Mouse (Mus musculus) small intestine, adult 2 months (tissue): Measurements from ENCODE around the gene Cenpi. TPM values are rescaled to one million over a fixed set of nuclear protein-coding genes. Genes with fewer than 3 reads are reported as not detected.

Source experiments
- H3K27ac ChIP-seq: fragments of 200-500 bp; 2 replicates; pipeline ENCODE4 v1.5.1; 2012; ENCODE audit warnings: low read depth, low read length, control low read depth, inconsistent platforms; ENCODE audit not compliant: insufficient read depth
- H3K27me3 ChIP-seq: fragments of 200-500 bp; 2 replicates; pipeline ENCODE4 v1.6.1; 2012; ENCODE audit warnings: mild to moderate bottlenecking, moderate library complexity, low read length, inconsistent platforms; ENCODE audit not compliant: control insufficient read depth, insufficient read depth
- H3K36me3 ChIP-seq: fragments of 200-500 bp; 2 replicates; pipeline ENCODE4 v1.6.1; 2012; ENCODE audit warnings: mild to moderate bottlenecking, low read length, control low read depth, inconsistent platforms; ENCODE audit not compliant: control insufficient read depth, insufficient read depth
- H3K4me1 ChIP-seq: fragments of 200-500 bp; 2 replicates; pipeline ENCODE4 v1.6.1; 2012; ENCODE audit warnings: low read length, inconsistent platforms, mixed read lengths; ENCODE audit not compliant: control insufficient read depth, insufficient read depth, insufficient read length
- H3K4me3 ChIP-seq: fragments of 200-500 bp; 2 replicates; pipeline ENCODE4 v1.5.1; 2012; ENCODE audit warnings: low read depth, mild to moderate bottlenecking, control low read depth, inconsistent platforms, low read length, moderate library complexity
- CTCF ChIP-seq: fragments of 200-500 bp; IDR thresholded peaks from 2 replicates; pipeline ENCODE4 v1.5.1; 2012; ENCODE audit warnings: low read depth, mild to moderate bottlenecking, control low read depth, inconsistent platforms, low read length, moderate library complexity, mixed read lengths; ENCODE audit not compliant: insufficient replicate concordance, insufficient read length; ENCODE audit errors: extremely low read depth
- POLR2A ChIP-seq: fragments of 200-500 bp; IDR thresholded peaks from 2 replicates; pipeline ENCODE4 v1.6.1; 2012; ENCODE audit warnings: low read depth, mild to moderate bottlenecking, control low read depth, inconsistent platforms, low read length, moderate library complexity
- WGBS: fragments of 180-500 bp; shearing (Covaris S2); methylation state at CpG from one replicate; pipeline ENCODE4 v1.1.7; 2018; 5-methylcytosine and 5-hydroxymethylcytosine counted together
- polyA plus RNA-seq: library from polyadenylated mRNA; depleted of rRNA; stranded (reverse); fragments of >200 nt; gene quantifications from 2 replicates; pipeline ENCODE4 v1.2.3, GENCODE M21; 2012; rRNA removed

Cenpi gene
- polyA plus RNA-seq, 1 experiment, result 0.29 TPM

DNA sequence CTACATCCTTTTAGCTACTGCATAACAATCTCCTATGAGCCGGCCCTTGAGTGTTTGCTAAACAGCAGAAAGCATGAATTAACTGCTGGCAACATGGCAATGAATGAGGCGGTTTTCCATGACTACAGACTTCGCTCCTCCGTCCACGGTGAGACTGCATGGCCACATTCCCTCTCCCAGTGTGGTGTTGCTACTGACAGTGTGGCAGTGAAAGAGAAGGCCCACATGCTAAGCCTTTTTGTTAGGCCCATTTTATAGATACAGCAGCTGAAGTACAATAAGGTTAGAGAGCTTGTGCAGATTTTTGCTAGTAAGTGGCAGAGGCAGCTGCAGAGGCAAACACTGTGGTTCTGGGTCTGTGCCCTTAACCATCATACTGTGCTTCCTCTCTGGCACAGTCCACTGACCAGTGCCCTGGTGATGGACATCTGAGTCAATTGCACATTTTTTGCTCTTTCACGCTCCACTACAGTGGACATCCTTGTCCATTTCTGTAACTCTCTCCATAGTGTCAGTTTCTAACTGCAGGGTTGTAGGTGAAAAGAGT, 101.5 kb downstream of the Cenpi start:
- H3K36me3 ChIP-seq, result no peaks in the 10 kb centered on the region
- H3K4me3 ChIP-seq, result no peak overlapping the region
- WGBS, result 89% methylated on average over 6 of the region's 6 CpGs
- H3K4me1 ChIP-seq, result no peaks in the 10 kb centered on the region
- TF ChIP-seq CTCF (no peak), POLR2A (no peak)
- no peak overlapping the region for H3K27ac ChIP-seq
- H3K27me3 ChIP-seq, result no peaks in the 10 kb centered on the region

DNA sequence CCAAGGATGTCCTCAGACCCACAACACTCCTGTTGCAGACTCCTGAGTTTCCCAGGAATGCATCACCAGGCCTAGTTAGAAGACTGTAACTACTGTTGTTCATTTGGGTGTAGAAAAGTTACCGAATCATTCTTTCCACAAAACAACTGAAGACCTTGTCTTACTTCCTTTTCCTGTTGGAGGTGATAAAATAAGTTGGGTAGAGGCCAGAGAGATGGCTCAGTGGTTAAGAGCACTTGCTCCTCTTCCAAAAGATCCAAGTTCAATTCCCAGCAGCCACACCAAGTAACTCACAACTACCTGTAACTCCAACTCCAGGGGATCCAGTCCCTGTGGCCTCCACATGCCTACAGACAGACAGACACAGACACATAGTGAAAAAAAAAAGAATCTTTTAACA, 104.2 kb downstream of the Cenpi start:
- TF ChIP-seq POLR2A (no peak), CTCF (no peak)
- H3K36me3 ChIP-seq, result no peaks in the 10 kb centered on the region
- WGBS, result 67% methylated on average over 1 of the region's 1 CpGs
- no peaks in the 10 kb centered on the region for H3K27me3 ChIP-seq
- H3K27ac ChIP-seq, result no peak overlapping the region
- no peaks in the 10 kb centered on the region for H3K4me1 ChIP-seq
- H3K4me3 ChIP-seq, result no peak overlapping the region

Other genes starting within 250 kb of the Cenpi start
- 6.9 and 8.8 TPM in 2 replicates for gene Cstf2, start 248.9 kb upstream of the Cenpi start, polyA plus RNA-seq
- 0.20 and 0.77 TPM in 2 replicates for gene Xkrx, start 146.0 kb upstream of the Cenpi start, polyA plus RNA-seq
- gene Arl13a, start 120.6 kb upstream of the Cenpi start, polyA plus RNA-seq, result not detected in 2 replicates
- 0.08 and 0.13 TPM in 2 replicates for gene Nox1, start 86.1 kb upstream of the Cenpi start, polyA plus RNA-seq
- gene Trmt2b, start 31.1 kb upstream of the Cenpi start, polyA plus RNA-seq, result 2.6 and 4.4 TPM in 2 replicates
- 0.11 and 0.37 TPM in 2 replicates for gene Tmem35a, start 12.9 kb upstream of the Cenpi start, polyA plus RNA-seq
- gene Drp2, start 96.5 kb downstream of the Cenpi start, polyA plus RNA-seq, result 0.14 and 0.24 TPM in 2 replicates
- gene Taf7l, start 168.4 kb downstream of the Cenpi start, polyA plus RNA-seq, result not detected in 2 replicates
- gene Timm8a1, start 233.8 kb downstream of the Cenpi start, polyA plus RNA-seq, result 0.27 and 0.66 TPM in 2 replicates